9 mouse cellular contexts compared by ENCODE assay signal in the genomic region with DNA sequence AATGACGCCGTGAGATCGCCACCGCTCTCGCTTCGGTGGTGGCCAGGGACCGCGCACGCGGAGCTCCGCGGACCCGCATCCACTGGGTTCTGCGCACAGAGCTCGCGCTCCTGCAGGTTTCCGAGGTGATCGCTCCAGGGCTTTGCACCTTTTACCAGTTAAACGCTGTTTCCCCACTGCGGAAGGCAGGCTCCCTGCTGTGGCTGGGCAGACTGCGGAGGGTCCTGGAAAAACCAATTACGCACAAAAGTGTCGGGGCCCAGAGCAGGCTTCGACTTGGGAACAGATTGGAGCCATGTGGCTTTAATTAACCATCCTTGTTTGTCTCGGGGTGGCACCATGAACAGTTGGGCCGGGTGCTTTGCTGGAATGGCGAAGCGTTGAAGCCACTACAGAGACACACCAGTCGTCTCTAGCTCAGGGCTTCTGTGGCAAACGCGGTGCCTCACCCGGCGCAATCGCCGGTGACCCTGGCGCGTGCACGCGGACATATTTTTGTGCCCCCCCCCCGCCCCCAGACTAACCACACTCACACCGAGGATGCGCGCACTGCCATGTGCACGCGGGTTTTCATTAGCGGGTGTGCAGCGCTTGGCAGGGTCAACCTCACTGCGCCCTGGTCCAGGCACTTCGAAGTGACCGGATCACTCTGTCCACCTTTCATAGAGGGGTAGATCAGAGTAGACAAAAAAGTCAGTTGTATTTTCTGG. TPM values are rescaled to one million over a fixed set of nuclear protein-coding genes. Genes with fewer than 3 reads are reported as not detected.
DNase-seq lines count a peak whose midpoint lies in the region; ATAC-seq and TF ChIP-seq lines count a peak whose summit lies in the region.
"Had no signal": no experiment of that assay in that cellular context is flagged by ENCODE, and none has a peak within 500 bp of the region (broad histone marks: within the 10 kb centered on the region; RNA-seq: fewer than 3 reads in every experiment).

No protein-coding gene starts in this region.

- H3K9me3 ChIP-seq in ES-E14 (ENCODE audit: control insufficient read depth, insufficient read depth, low read depth, low read length), result no peaks in the 10 kb centered on the region
- no peaks in the 10 kb centered on the region for H3K9me3 ChIP-seq in liver, embryonic 11.5 days (ENCODE audit: control insufficient read depth, low read length)

- peak overlapping the region; percentile 61 to 76 for H3K4me3 ChIP-seq in ES-E14 (ENCODE audit: insufficient read depth in 1 of 2, low read depth in 1 of 2, low read length in 2 of 2, poor library complexity in 1 of 2, severe bottlenecking in 1 of 2)
- H3K4me3 ChIP-seq in embryonic fibroblast, embryonic 13.5 days (ENCODE audit: insufficient read depth, low read length), result peak overlapping the region; percentile 74
- peak overlapping the region; percentile 54 for H3K4me3 ChIP-seq in liver, embryonic 11.5 days (ENCODE audit: low read depth, low read length)

- H3K4me1 ChIP-seq in ES-E14 (ENCODE audit: control insufficient read depth in 2 of 2, insufficient read depth in 2 of 2, low read length in 2 of 2, poor library complexity in 1 of 2), result peaks cover 0 to 13% of the 10 kb centered on the region in 2 experiments
- peaks cover 19% of the 10 kb centered on the region; the same call in 1 of the 2 replicates for H3K4me1 ChIP-seq in embryonic fibroblast, embryonic 13.5 days (ENCODE audit: control insufficient read depth, insufficient read depth, low read length)
- no peaks in the 10 kb centered on the region; the same call in 1 of the 2 replicates for H3K4me1 ChIP-seq in liver, embryonic 11.5 days (replicated peaks; ENCODE audit: control insufficient read depth, insufficient read depth, low read length)

- no peak for TF ChIP-seq CTCF in embryonic fibroblast, embryonic 13.5 days (IDR thresholded peaks at IDR 0.05; ENCODE audit: borderline replicate concordance, insufficient read depth, low read length)

- 1% methylated on average over 50 of the region's 50 CpGs for WGBS in liver, embryonic 11.5 days

- ATAC-seq in liver, embryonic 11.5 days (replicated peaks; ENCODE audit: low FRiP score), result no peak

- peaks cover 11% of the 10 kb centered on the region; the same call in 1 of the 2 replicates for H3K36me3 ChIP-seq in ES-E14 (ENCODE audit: control insufficient read depth, insufficient read depth, low read length, poor library complexity, severe bottlenecking)
- peaks cover 2% of the 10 kb centered on the region for H3K36me3 ChIP-seq in liver, embryonic 11.5 days (ENCODE audit: control insufficient read depth, insufficient read depth, low read length)

- peak; percentile 49 for TF ChIP-seq POLR2A in embryonic fibroblast, embryonic 13.5 days (IDR thresholded peaks at IDR 0.05; ENCODE audit: low read depth, low read length)

- H3K9ac ChIP-seq in ES-E14 (ENCODE audit: insufficient read depth, low read depth, low read length, poor library complexity, severe bottlenecking), result peak overlapping the region; percentile 72
- H3K9ac ChIP-seq in liver, embryonic 11.5 days (ENCODE audit: low read depth, low read length), result no peak overlapping the region

- H3K4me2 ChIP-seq in liver, embryonic 11.5 days, result peak overlapping the region; percentile 65

- in situ Hi-C loops in ES-E14 (cut with MboI; ENCODE audit: low sequenced_read_pairs in 2 of 2, unreplicated experiment in 2 of 2), result no loop called here

- H3K27ac ChIP-seq in ES-E14 (ENCODE audit: insufficient read depth, low read depth, low read length, poor library complexity, severe bottlenecking), result peak overlapping the region; percentile 66; the same call in 1 of the 2 replicates
- H3K27ac ChIP-seq in embryonic fibroblast, embryonic 13.5 days (ENCODE audit: insufficient read depth, low read length), result peak overlapping the region; percentile 44
- no peak overlapping the region for H3K27ac ChIP-seq in liver, embryonic 11.5 days (ENCODE audit: low read depth, low read length)

- peak; percentile 92 for DNase-seq in heart, adult 11 months
- DNase-seq in heart, adult 9 months (ENCODE audit: low spot score in 2 of 2), result no peak
- DNase-seq in ES-E14 (ENCODE audit: low read depth, low spot score), result no peak
- DNase-seq in induced T-regulatory cell, adult 2 months (ENCODE audit: low read depth), result peak; percentile 0
- peak; percentile 41 for DNase-seq in liver, embryonic 11.5 days (ENCODE audit: low spot score)
- peak; percentile 42 for DNase-seq in right cerebral cortex, postnatal 25 days
- DNase-seq in spleen, postnatal 14 days (ENCODE audit: low spot score in 2 of 2), result no peak

- H3K27me3 ChIP-seq in liver, embryonic 11.5 days (replicated peaks; ENCODE audit: control insufficient read depth, insufficient read depth, low read length), result peaks cover 33% of the 10 kb centered on the region

TF ChIP-seq in ES-E14, 5 proteins besides CTCF, POLR2A, EP300 and RAD21:
- no peak for TF ChIP-seq MAFK (IDR thresholded peaks at IDR 0.05; ENCODE audit: insufficient read depth, low read depth, low read length)
- TF ChIP-seq ZNF384 (IDR thresholded peaks at IDR 0.05; ENCODE audit: low read depth, low read length), result no peak
- TF ChIP-seq HCFC1 (IDR thresholded peaks at IDR 0.05; ENCODE audit: borderline replicate concordance, insufficient read depth, low read length), result no peak
- no peak for TF ChIP-seq ZC3H11A (IDR thresholded peaks at IDR 0.05; ENCODE audit: borderline replicate concordance, low read depth, low read length)
- TF ChIP-seq CHD2 (IDR thresholded peaks at IDR 0.05; ENCODE audit: low read depth, low read length), result no peak

RNA-seq across cellular contexts. Expression of gene Lamb1, which starts 0.8 kb away (rescaled TPM):
- 232 and 305 TPM in 2 replicates for total RNA-seq in ES-E14 (2012; rRNA removed)
- polyA plus RNA-seq in embryonic fibroblast, embryonic 13.5 days (2011; ENCODE audit: insufficient read length, low read depth, missing spikeins), result 219 and 222 TPM in 2 replicates
- polyA plus RNA-seq in liver, embryonic 11.5 days (2014; fragmentation: Nextera tagmentation; extraction: Ambion mirVana), result 16.2 and 17.0 TPM in 2 replicates

RNA-seq across cellular contexts. Expression of gene Gm6993, which starts 25.3 kb away (rescaled TPM):
- not detected in 2 replicates for total RNA-seq in ES-E14 (2012; rRNA removed)
- not detected in 2 replicates for polyA plus RNA-seq in embryonic fibroblast, embryonic 13.5 days (2011; ENCODE audit: insufficient read length, low read depth, missing spikeins)
- not detected in 2 replicates for polyA plus RNA-seq in liver, embryonic 11.5 days (2014; fragmentation: Nextera tagmentation; extraction: Ambion mirVana)
- total RNA-seq: heart, postnatal 14 days had no signal

Comparison
In these comparisons a context has a peak if more than half of its experiments do, and no peak if none do; other contexts are left out.
1. DNase-seq: peak in heart, adult 11 months (single experiment), induced T-regulatory cell, adult 2 months (single experiment), liver, embryonic 11.5 days (single experiment) and right cerebral cortex, postnatal 25 days (single experiment); none in heart, adult 9 months (0 of 2), ES-E14 (single experiment) and spleen, postnatal 14 days (0 of 2).
2. RNA of gene Lamb1, which starts 0.8 kb away (polyA plus RNA-seq): 219 to 222 TPM in embryonic fibroblast, embryonic 13.5 days; 16.2 to 17.0 TPM in liver, embryonic 11.5 days; every median in the first group is over 10 times any median in the second.
3. Peak in every context shown above with its lines, with median percentiles within 50 percentile points of each other: H3K4me3 ChIP-seq.